Mouse (Mus musculus): ENCODE data around the gene Kcnj15. TPM values are rescaled to one million over a fixed set of nuclear protein-coding genes. Genes with fewer than 3 reads are reported as not detected.

Kcnj15 gene
- polyA plus RNA-seq, 1 experiment from 2014 or later = 6.1 TPM

DNA sequence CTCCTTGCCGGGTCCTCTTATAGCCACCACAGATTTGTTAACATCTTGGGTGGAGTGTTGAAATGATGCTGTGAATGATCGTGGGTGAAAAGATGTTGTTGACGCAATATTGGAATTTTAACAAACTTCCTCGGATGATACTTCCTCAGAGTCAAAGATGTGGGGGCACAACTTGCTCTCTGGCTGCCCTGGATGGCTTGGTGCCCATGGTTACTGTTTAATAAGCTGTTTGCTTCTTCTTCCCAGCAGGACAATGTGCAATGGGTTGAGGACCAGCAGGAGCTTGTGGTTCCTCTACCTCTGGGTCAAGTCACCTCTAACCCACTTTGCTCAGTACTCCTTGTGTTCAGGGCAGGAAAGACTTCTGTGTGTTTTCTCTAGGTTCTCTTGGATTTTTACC lies 15.2 kb upstream of the Kcnj15 start:
- H3K4me3 ChIP-seq (replicated peaks; ENCODE audit: low read length) = no peak overlapping the region
- ATAC-seq (ENCODE audit: insufficient read depth, low FRiP score) = no peak
- no peak overlapping the region for H3K9ac ChIP-seq (ENCODE audit: low read length)
- H3K27ac ChIP-seq (ENCODE audit: low read length) = no peak overlapping the region
- no peaks in the 10 kb centered on the region for H3K9me3 ChIP-seq (replicated peaks; ENCODE audit: control insufficient read depth, low read length)
- 81% methylated on average over 4 of the region's 4 CpGs for WGBS
- no peaks in the 10 kb centered on the region for H3K36me3 ChIP-seq (ENCODE audit: control insufficient read depth, insufficient read depth, low read length)
- peaks cover 4% of the 10 kb centered on the region; the same call in 1 of the 2 replicates for H3K4me1 ChIP-seq (ENCODE audit: control insufficient read depth, insufficient read depth, low read length)
- H3K4me2 ChIP-seq (ENCODE audit: low read depth, low read length) = no peak overlapping the region
- H3K27me3 ChIP-seq (ENCODE audit: control insufficient read depth, insufficient read depth, low read length) = no peaks in the 10 kb centered on the region

DNA sequence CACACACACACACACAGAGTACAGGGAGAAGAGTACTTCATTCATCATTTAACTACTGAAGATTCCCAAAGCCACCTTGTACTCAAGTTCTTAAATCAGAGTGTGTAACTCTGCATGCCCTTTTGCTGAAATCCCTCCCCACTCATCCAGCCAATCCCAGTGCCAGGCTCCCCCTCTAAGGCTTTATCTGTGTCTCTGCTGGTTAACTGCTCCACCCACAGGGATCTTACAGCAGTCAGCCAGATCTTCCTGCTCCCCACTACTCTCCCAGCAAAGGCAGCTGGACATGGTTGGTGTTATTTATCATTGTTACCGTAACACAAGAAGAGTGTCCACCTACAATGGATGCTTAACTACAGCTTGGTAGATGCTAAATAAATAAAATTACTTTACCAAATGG lies 14.0 kb upstream of the Kcnj15 start:
- no peak overlapping the region for H3K4me3 ChIP-seq (replicated peaks; ENCODE audit: low read length)
- no peak for ATAC-seq (ENCODE audit: insufficient read depth, low FRiP score)
- H3K36me3 ChIP-seq (ENCODE audit: control insufficient read depth, insufficient read depth, low read length) = no peaks in the 10 kb centered on the region
- no peak overlapping the region for H3K4me2 ChIP-seq (ENCODE audit: low read depth, low read length)
- no peaks in the 10 kb centered on the region for H3K9me3 ChIP-seq (replicated peaks; ENCODE audit: control insufficient read depth, low read length)
- no peak overlapping the region for H3K9ac ChIP-seq (ENCODE audit: low read length)
- no peak overlapping the region for H3K27ac ChIP-seq (ENCODE audit: low read length)
- WGBS = 78% methylated on average over 1 of the region's 1 CpGs
- H3K4me1 ChIP-seq (ENCODE audit: control insufficient read depth, insufficient read depth, low read length) = peaks cover under 1% of the 10 kb centered on the region; the same call in 1 of the 2 replicates
- H3K27me3 ChIP-seq (ENCODE audit: control insufficient read depth, insufficient read depth, low read length) = no peaks in the 10 kb centered on the region

DNA sequence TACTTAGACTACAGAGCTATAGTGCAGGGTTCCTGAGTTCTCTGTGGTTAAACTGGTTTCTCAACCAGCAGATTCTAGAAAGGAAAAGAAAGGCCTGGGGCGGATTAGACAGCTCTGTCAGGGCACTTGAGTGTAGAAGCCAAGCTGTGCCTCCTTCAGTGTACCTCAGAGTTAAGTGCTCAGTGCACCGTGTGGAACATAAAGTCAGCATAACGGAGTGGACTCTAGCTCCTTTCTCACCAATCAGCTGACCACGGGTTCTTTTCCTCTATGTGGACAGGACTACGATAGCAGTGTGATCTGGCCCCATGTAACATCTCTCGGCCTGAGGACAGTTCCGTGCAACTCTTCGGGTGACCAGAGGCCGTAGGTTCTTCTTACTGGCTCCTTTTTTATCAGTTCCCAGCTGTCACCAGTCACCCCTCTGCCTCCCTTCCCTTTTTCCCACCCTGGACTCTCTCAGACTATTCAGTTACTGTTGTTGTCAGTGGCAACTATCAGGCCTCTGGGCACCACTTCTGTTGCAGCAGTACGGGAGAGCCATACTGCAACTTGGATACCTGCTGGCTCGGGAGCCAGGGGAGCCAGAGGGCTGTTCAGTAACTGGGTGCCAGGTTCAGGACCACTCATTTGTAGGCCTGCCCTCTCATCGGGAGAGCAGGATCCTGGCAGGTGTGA lies 12.6 kb upstream of the Kcnj15 start:
- Histone ChIP-seq H3K4me1 (ENCODE audit: control insufficient read depth, insufficient read depth, low read length) (no peaks in the 10 kb centered on the region), H3K4me3 (replicated peaks; ENCODE audit: low read length) (no peak overlapping the region), H3K9me3 (replicated peaks; ENCODE audit: control insufficient read depth, low read length) (no peaks in the 10 kb centered on the region), H3K27ac (ENCODE audit: low read length) (no peak overlapping the region), H3K27me3 (ENCODE audit: control insufficient read depth, insufficient read depth, low read length) (no peaks in the 10 kb centered on the region), H3K9ac (ENCODE audit: low read length) (no peak overlapping the region), H3K4me2 (ENCODE audit: low read depth, low read length) (no peak overlapping the region), H3K36me3 (ENCODE audit: control insufficient read depth, insufficient read depth, low read length) (no peaks in the 10 kb centered on the region)
- 79% methylated on average over 12 of the region's 12 CpGs for WGBS
- no peak for ATAC-seq (ENCODE audit: insufficient read depth, low FRiP score)

DNA sequence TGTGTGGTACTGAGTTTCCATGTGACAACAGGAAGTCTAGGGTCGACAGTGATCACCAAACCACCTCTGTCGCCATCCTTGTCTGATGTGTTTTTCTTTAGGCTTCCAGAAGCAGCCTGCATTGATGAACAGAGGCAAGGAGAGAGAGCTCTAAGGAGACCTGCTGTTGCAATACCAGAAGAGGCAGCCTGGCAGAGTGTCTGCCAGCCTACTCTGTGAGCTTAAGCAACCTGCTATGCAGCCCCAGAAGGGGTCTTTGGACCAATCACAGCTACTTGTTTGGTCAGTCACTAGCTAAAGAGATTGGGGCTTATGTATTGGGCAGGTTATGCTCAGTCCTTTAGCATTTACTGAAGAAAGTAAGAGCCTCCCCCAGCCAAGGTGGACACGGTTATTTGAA lies 11.9 kb upstream of the Kcnj15 start:
- ATAC-seq (ENCODE audit: insufficient read depth, low FRiP score) = no peak
- Histone ChIP-seq H3K4me3 (replicated peaks; ENCODE audit: low read length) (no peak overlapping the region), H3K9ac (ENCODE audit: low read length) (no peak overlapping the region), H3K4me1 (ENCODE audit: control insufficient read depth, insufficient read depth, low read length) (no peaks in the 10 kb centered on the region), H3K27ac (ENCODE audit: low read length) (no peak overlapping the region), H3K27me3 (ENCODE audit: control insufficient read depth, insufficient read depth, low read length) (no peaks in the 10 kb centered on the region), H3K9me3 (replicated peaks; ENCODE audit: control insufficient read depth, low read length) (no peaks in the 10 kb centered on the region), H3K36me3 (ENCODE audit: control insufficient read depth, insufficient read depth, low read length) (no peaks in the 10 kb centered on the region), H3K4me2 (ENCODE audit: low read depth, low read length) (no peak overlapping the region)
- 65% methylated on average over 3 of the region's 3 CpGs for WGBS

DNA sequence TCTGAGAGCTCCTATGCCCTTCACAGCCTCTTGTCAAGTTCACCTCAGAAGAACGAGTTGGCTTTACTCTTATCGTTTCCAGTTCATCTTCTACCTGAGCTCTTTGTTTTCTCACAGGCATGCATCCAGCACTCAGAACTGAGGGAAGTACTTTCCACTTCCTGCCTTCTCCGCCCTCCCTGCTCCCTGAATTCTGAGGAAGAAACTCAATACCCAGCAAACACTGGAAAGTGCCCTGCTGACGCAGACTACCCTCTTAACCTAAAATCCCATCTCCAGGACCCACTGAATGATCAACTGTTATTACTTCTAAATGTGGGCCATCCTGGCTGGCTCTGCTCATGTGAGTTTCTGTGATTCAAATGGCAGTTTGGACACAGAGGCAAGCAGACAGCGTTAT lies 8.7 kb upstream of the Kcnj15 start:
- no peak overlapping the region for H3K27ac ChIP-seq (ENCODE audit: low read length)
- no peak overlapping the region for H3K4me3 ChIP-seq (replicated peaks; ENCODE audit: low read length)
- WGBS = 62% methylated on average over 5 of the region's 5 CpGs
- H3K9ac ChIP-seq (ENCODE audit: low read length) = no peak overlapping the region
- no peak for ATAC-seq (ENCODE audit: insufficient read depth, low FRiP score)
- H3K4me2 ChIP-seq (ENCODE audit: low read depth, low read length) = no peak overlapping the region
- H3K36me3 ChIP-seq (ENCODE audit: control insufficient read depth, insufficient read depth, low read length) = no peaks in the 10 kb centered on the region
- H3K27me3 ChIP-seq (ENCODE audit: control insufficient read depth, insufficient read depth, low read length) = no peaks in the 10 kb centered on the region
- H3K9me3 ChIP-seq (replicated peaks; ENCODE audit: control insufficient read depth, low read length) = no peaks in the 10 kb centered on the region
- no peaks in the 10 kb centered on the region for H3K4me1 ChIP-seq (ENCODE audit: control insufficient read depth, insufficient read depth, low read length)

DNA sequence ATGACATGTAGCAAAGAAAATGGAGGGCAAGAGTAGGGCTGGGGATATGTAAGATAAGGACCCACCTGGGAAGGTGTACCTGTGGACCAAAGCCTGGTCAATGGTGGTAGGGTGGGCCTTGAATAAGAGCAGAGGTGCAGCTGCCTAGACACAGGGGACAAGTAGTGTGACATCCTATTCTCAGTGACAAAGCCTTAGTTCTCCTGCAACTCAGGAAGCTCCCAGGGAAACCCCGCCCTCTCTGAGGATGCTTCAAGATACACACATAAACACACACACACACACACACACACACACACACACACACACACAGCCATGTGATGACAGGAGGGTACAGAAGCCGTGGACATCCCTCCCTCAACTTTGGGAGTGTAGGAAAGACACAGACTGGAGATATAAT lies 710 bp upstream of the Kcnj15 start:
- H3K4me3 ChIP-seq (replicated peaks; ENCODE audit: low read length) = no peak overlapping the region
- no peaks in the 10 kb centered on the region for H3K27me3 ChIP-seq (ENCODE audit: control insufficient read depth, insufficient read depth, low read length)
- no peak overlapping the region for H3K27ac ChIP-seq (ENCODE audit: low read length)
- H3K36me3 ChIP-seq (ENCODE audit: control insufficient read depth, insufficient read depth, low read length) = no peaks in the 10 kb centered on the region
- ATAC-seq (ENCODE audit: insufficient read depth, low FRiP score) = no peak
- H3K4me2 ChIP-seq (ENCODE audit: low read depth, low read length) = no peak overlapping the region
- H3K9me3 ChIP-seq (replicated peaks; ENCODE audit: control insufficient read depth, low read length) = no peaks in the 10 kb centered on the region
- no peak overlapping the region for H3K9ac ChIP-seq (ENCODE audit: low read length)
- WGBS = 82% methylated on average over 2 of the region's 2 CpGs
- no peaks in the 10 kb centered on the region for H3K4me1 ChIP-seq (ENCODE audit: control insufficient read depth, insufficient read depth, low read length)

DNA sequence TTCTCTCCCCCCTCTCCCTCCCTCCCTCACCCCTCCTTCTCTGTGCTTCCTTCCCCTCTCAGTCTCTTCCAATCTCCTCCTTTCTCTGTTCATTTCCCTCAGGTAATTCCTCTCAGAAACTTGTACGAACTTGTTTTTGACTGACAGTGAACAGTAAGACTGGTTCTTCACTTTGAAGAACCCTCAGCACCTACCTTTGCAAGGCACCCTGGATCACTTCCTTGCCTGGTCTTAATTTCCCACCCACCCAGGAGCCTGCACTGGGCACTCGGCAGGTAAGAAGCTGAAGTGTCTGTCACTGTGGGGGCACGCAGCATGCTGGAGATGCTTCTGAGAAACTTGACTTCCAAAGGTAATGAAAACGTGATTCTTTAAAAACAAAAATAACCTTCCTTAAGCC lies 742 bp downstream of the Kcnj15 start:
- H3K36me3 ChIP-seq (ENCODE audit: control insufficient read depth, insufficient read depth, low read length) = no peaks in the 10 kb centered on the region
- H3K9me3 ChIP-seq (replicated peaks; ENCODE audit: control insufficient read depth, low read length) = no peaks in the 10 kb centered on the region
- H3K9ac ChIP-seq (ENCODE audit: low read length) = peak overlapping the region; percentile 19; the same call in 1 of the 2 replicates
- no peak for ATAC-seq (ENCODE audit: insufficient read depth, low FRiP score)
- H3K4me1 ChIP-seq (ENCODE audit: control insufficient read depth, insufficient read depth, low read length) = no peaks in the 10 kb centered on the region
- H3K27me3 ChIP-seq (ENCODE audit: control insufficient read depth, insufficient read depth, low read length) = no peaks in the 10 kb centered on the region
- peak overlapping the region; percentile 78 for H3K27ac ChIP-seq (ENCODE audit: low read length)
- WGBS = 20% methylated on average over 4 of the region's 4 CpGs
- peak overlapping the region; percentile 29 for H3K4me3 ChIP-seq (replicated peaks; ENCODE audit: low read length)
- peak overlapping the region; percentile 30; the same call in 1 of the 2 replicates for H3K4me2 ChIP-seq (ENCODE audit: low read depth, low read length)

DNA sequence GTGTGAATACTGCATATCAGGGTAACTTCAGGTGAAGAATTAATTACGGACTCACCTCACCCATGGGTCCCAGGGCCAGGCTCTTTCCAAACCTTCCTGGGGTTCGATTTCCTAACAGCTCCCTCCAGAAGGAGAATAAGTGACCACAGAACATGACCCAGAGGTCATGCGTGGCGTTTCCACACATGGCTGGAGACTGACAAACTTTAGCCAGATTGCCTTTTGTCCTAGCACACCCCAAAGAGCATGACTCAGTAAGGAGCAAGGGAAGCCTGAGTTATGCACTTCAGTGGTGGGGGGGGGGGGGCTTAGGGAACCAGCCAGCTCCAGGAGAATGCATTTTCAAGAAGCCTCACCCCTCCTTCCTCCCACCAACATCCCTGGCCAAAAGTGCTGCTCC lies 2.1 kb downstream of the Kcnj15 start:
- Histone ChIP-seq H3K36me3 (ENCODE audit: control insufficient read depth, insufficient read depth, low read length) (no peaks in the 10 kb centered on the region), H3K4me3 (replicated peaks; ENCODE audit: low read length) (peak overlapping the region; percentile 29), H3K27me3 (ENCODE audit: control insufficient read depth, insufficient read depth, low read length) (no peaks in the 10 kb centered on the region), H3K9ac (ENCODE audit: low read length) (peak overlapping the region; percentile 19; the same call in 1 of the 2 replicates), H3K27ac (ENCODE audit: low read length) (no peak overlapping the region; the same call in 1 of the 2 replicates), H3K4me2 (ENCODE audit: low read depth, low read length) (peak overlapping the region; percentile 30), H3K9me3 (replicated peaks; ENCODE audit: control insufficient read depth, low read length) (no peaks in the 10 kb centered on the region), H3K4me1 (ENCODE audit: control insufficient read depth, insufficient read depth, low read length) (no peaks in the 10 kb centered on the region)
- WGBS = 45% methylated on average over 4 of the region's 4 CpGs
- no peak for ATAC-seq (ENCODE audit: insufficient read depth, low FRiP score)

DNA sequence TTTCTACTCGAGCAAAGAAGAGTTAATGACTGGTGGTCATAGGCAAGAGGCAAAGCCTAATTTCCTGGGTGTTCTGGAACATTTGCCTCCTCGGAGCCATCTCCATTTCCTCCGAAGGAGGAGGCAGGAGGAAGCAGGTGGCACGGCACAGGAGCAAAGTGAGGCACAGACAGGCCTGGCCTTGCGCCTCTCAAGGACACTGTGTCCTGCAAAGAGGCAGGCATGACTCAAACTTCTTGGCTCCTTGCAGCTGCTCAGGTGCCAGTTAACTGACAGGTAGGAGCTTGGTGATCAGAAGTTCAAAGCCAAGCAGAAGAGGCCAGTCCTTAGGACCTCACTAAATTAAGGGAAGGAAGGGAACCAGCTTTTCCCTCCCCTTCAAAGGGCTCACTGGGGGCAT lies 3.3 kb downstream of the Kcnj15 start:
- Histone ChIP-seq H3K9ac (ENCODE audit: low read length) (no peak overlapping the region), H3K4me1 (ENCODE audit: control insufficient read depth, insufficient read depth, low read length) (no peaks in the 10 kb centered on the region), H3K36me3 (ENCODE audit: control insufficient read depth, insufficient read depth, low read length) (no peaks in the 10 kb centered on the region), H3K4me2 (ENCODE audit: low read depth, low read length) (peak overlapping the region; percentile 28), H3K27ac (ENCODE audit: low read length) (no peak overlapping the region), H3K4me3 (replicated peaks; ENCODE audit: low read length) (no peak overlapping the region), H3K9me3 (replicated peaks; ENCODE audit: control insufficient read depth, low read length) (no peaks in the 10 kb centered on the region), H3K27me3 (ENCODE audit: control insufficient read depth, insufficient read depth, low read length) (no peaks in the 10 kb centered on the region)
- no peak for ATAC-seq (ENCODE audit: insufficient read depth, low FRiP score)
- WGBS = 63% methylated on average over 5 of the region's 5 CpGs
